Comparison of ENCODE assay signal across 7 mouse cellular contexts in genomic region chr6:4086663-4087454, GRCm38 (mm10). TPM values are rescaled to one million over a fixed set of nuclear protein-coding genes. Genes with fewer than 3 reads are reported as not detected.
DNase-seq lines count a peak whose midpoint lies in the region; ATAC-seq lines count a peak whose summit lies in the region.

Gene Bet1 (minus strand): TSS chr6:4086972.

- no peaks in the 10 kb centered on the region for H3K9me3 ChIP-seq in intestine, embryonic 16.5 days (ENCODE audit: control insufficient read depth, low read length)
- H3K9me3 ChIP-seq in midbrain, embryonic 11.5 days (ENCODE audit: control insufficient read depth, low read length) = no peaks in the 10 kb centered on the region

- peak; percentile 91 for DNase-seq in adrenal gland, adult 8-10 months
- DNase-seq in embryo, embryonic 9.5 days (ENCODE audit: extremely low spot score) = peak; percentile 88
- DNase-seq in gastrocnemius, postnatal 4 days (ENCODE audit: low spot score in 2 of 2) = peak; percentile 58 to 91
- DNase-seq in left cerebral cortex, postnatal 36 days (ENCODE audit: low spot score in 2 of 2) = peak; percentile 82 to 89
- DNase-seq in midbrain, embryonic 11.5 days (ENCODE audit: low spot score, missing footprints) = peak; percentile 99
- peak; percentile 92 for DNase-seq in skeletal muscle tissue, adult 2 months (ENCODE audit: low read depth, low spot score)

- whole genome bisulfite sequencing in intestine, embryonic 16.5 days = under 1% methylated on average over 24 of the region's 24 CpGs
- under 1% methylated on average over 24 of the region's 24 CpGs for WGBS in midbrain, embryonic 11.5 days

- H3K4me3 ChIP-seq in intestine, embryonic 16.5 days (ENCODE audit: low read length) = peak within 1 kb of the TSS; percentile 73
- peak within 1 kb of the TSS; percentile 81 for H3K4me3 ChIP-seq in midbrain, embryonic 11.5 days (ENCODE audit: low read depth, low read length)

- H3K4me2 ChIP-seq in intestine, embryonic 16.5 days (ENCODE audit: low read depth, low read length) = peak within 1 kb of the TSS; percentile 57
- H3K4me2 ChIP-seq in midbrain, embryonic 11.5 days = peak within 1 kb of the TSS; percentile 68

- intact Hi-C loops in left cerebral cortex, postnatal 36 days (cut with DNase I) = no loop called here

- H3K36me3 ChIP-seq in intestine, embryonic 16.5 days (ENCODE audit: control insufficient read depth, insufficient read depth, low read length) = no peaks in the 10 kb centered on the region
- no peaks in the 10 kb centered on the region for H3K36me3 ChIP-seq in midbrain, embryonic 11.5 days (ENCODE audit: control insufficient read depth, insufficient read depth, low read length)

- ATAC-seq in intestine, embryonic 16.5 days = peak; percentile 99
- ATAC-seq in midbrain, embryonic 11.5 days (ENCODE audit: low FRiP score) = peak; percentile 100

- peak within 1 kb of the TSS; percentile 57 for H3K27ac ChIP-seq in intestine, embryonic 16.5 days (ENCODE audit: low read length)
- H3K27ac ChIP-seq in midbrain, embryonic 11.5 days (ENCODE audit: low read depth, low read length) = no peak within 1 kb of the TSS

- H3K9ac ChIP-seq in intestine, embryonic 16.5 days (ENCODE audit: low read depth, low read length) = peak within 1 kb of the TSS; percentile 80
- peak within 1 kb of the TSS; percentile 72 for H3K9ac ChIP-seq in midbrain, embryonic 11.5 days (ENCODE audit: low read length)

- H3K4me1 ChIP-seq in intestine, embryonic 16.5 days (ENCODE audit: control insufficient read depth, insufficient read depth, low read length) = peaks cover 3% of the 10 kb centered on the region; the same call in 1 of the 2 replicates
- peaks cover 2% of the 10 kb centered on the region; the same call in 1 of the 2 replicates for H3K4me1 ChIP-seq in midbrain, embryonic 11.5 days (ENCODE audit: control insufficient read depth, insufficient read depth, low read length)

- no peaks in the 10 kb centered on the region for H3K27me3 ChIP-seq in intestine, embryonic 16.5 days (replicated peaks; ENCODE audit: control insufficient read depth, insufficient read depth, low read length)
- H3K27me3 ChIP-seq in midbrain, embryonic 11.5 days (ENCODE audit: control insufficient read depth, insufficient read depth, low read length) = no peaks in the 10 kb centered on the region

RNA-seq across cellular contexts. Expression of gene Bet1, which starts in this region (rescaled TPM):
- 10 to 100 TPM; 41.8 to 74.8 (median 52.9) TPM for total RNA-seq in adrenal gland, adult 8-10 months (2022)
- total RNA-seq in gastrocnemius, postnatal 4 days (2021) = 10 to 100 TPM; 29.3 to 30.4 TPM
- 70.6 and 82.2 TPM in 2 replicates for polyA plus RNA-seq in intestine, embryonic 16.5 days (2015; fragmentation: Nextera tagmentation; extraction: Ambion mirVana)
- 10 to 100 TPM; 23.1 to 29.4 TPM for total RNA-seq in left cerebral cortex, postnatal 36 days (2021)
- 62.0 and 73.0 TPM in 2 replicates for polyA plus RNA-seq in midbrain, embryonic 11.5 days (2014; fragmentation: Nextera tagmentation; extraction: Ambion mirVana)
